Mouse (Mus musculus): ENCODE data around the gene Naa38. TPM values are rescaled to one million over a fixed set of nuclear protein-coding genes. Genes with fewer than 3 reads are reported as not detected.

Naa38 gene
- polyA plus RNA-seq, 1 experiment from 2014 or later = 97.6 TPM

DNA sequence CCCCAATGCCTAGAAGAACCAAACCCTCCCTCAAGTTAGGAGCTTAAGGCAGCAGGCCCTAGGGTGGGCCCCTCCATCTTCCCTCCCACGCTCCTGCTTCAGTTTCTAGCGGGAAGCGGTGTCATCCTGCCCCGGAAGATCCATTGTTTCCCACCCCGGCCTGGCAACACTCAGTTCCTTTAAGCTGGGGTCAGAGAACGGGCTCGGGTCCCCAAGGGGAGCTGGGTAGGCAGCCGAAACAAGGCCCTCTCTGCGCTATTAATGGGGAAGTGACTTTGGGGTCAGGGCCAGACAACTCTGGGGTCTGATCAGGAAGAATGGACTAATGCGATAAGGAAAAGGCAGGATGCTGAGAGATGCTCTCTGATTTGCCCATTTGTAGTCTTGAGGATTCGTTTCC is 1.5 kb downstream of the Naa38 start:
- H3K36me3 ChIP-seq (ENCODE audit: control insufficient read depth, insufficient read depth, low read length) = peaks cover 43% of the 10 kb centered on the region
- H3K4me1 ChIP-seq (ENCODE audit: control insufficient read depth, insufficient read depth, low read length) = peaks cover 17% of the 10 kb centered on the region; the same call in 1 of the 2 replicates
- H3K27ac ChIP-seq (replicated peaks; ENCODE audit: low read depth, low read length) = 0 out of 2 replicates have a peak overlapping the region, but pooled peaks have one; percentile 96
- no peaks in the 10 kb centered on the region for H3K9me3 ChIP-seq (ENCODE audit: control insufficient read depth, low read length)
- ATAC-seq (ENCODE audit: low FRiP score, low TSS enrichment) (no peak), DNase-seq (no peak)
- 20% methylated on average over 11 of the region's 11 CpGs for WGBS
- H3K9ac ChIP-seq (replicated peaks; ENCODE audit: low read length) = peak overlapping the region; percentile 73; the same call in 1 of the 2 replicates
- H3K27me3 ChIP-seq (ENCODE audit: control insufficient read depth, insufficient read depth, low read length) = no peaks in the 10 kb centered on the region
- H3K4me2 ChIP-seq (ENCODE audit: low read length) = peak overlapping the region; percentile 84
- no peak overlapping the region for H3K4me3 ChIP-seq (replicated peaks; ENCODE audit: low read depth, low read length)

DNA sequence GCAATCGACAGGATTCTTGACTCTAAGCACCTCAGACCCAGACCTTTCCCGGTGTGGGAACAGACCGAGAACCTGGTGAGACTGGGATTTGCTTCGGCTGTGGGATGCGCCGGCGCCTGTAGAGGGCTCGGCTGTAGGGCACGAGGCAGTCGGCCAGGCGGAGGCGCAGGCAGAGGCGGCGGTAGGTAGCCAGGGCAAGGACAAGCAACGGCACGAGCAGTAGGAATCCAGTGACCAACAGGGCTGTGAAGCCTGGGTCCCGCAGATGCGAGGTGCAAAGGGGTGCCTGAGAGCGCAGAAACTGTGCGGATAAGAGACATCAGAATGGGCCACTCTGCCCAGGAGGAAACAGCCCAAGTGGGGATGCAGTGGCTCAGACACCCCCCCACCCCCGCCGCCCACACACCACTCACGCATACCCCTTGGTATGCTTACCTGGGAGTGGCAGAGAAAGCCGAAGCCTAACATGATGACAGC is 2.3 kb downstream of the Naa38 start:
- peaks cover 17% of the 10 kb centered on the region; the same call in 1 of the 2 replicates for H3K4me1 ChIP-seq (ENCODE audit: control insufficient read depth, insufficient read depth, low read length)
- peak overlapping the region; percentile 32 for H3K4me2 ChIP-seq (ENCODE audit: low read length)
- no peak overlapping the region; the same call in 1 of the 2 replicates for H3K9ac ChIP-seq (replicated peaks; ENCODE audit: low read length)
- H3K36me3 ChIP-seq (ENCODE audit: control insufficient read depth, insufficient read depth, low read length) = peaks cover 47% of the 10 kb centered on the region
- 11% methylated on average over 24 of the region's 24 CpGs for WGBS
- 0 out of 2 replicates have a peak overlapping the region, but pooled peaks have one; percentile 5 for H3K4me3 ChIP-seq (replicated peaks; ENCODE audit: low read depth, low read length)
- H3K9me3 ChIP-seq (ENCODE audit: control insufficient read depth, low read length) = no peaks in the 10 kb centered on the region
- no peaks in the 10 kb centered on the region for H3K27me3 ChIP-seq (ENCODE audit: control insufficient read depth, insufficient read depth, low read length)
- DNase-seq = no peak
- 0 out of 2 replicates have a peak overlapping the region, but pooled peaks have one; percentile 52 for H3K27ac ChIP-seq (replicated peaks; ENCODE audit: low read depth, low read length)
- no peak for ATAC-seq (ENCODE audit: low FRiP score, low TSS enrichment)

DNA sequence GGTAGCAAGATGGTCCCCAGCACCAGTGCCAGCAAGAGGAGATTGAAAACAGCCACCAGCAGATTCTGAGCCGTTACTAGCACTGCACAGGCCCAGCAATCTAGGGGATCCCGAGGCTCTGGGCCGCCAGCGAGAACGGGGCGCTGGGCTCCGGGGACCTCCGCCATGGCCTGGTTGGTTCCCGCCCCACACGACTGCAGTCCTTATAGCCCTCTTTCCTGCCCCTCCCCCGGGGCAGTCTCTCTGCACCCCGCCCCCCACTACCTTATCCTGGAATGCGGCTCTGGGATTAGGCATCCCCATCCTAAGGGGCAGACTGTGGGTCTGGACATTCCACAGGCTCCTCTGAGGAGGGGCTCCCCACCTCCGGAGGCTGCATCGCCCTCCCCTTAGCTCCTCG is 2.8 kb downstream of the Naa38 start, which contains the start of gene Tmem88:
Gene Tmem88, minus strand, starts transcription at position 176 of the 400 bp plus-strand sequence.
- peak within 1 kb of the TSS; percentile 32 for H3K4me2 ChIP-seq (ENCODE audit: low read length)
- H3K9ac ChIP-seq (replicated peaks; ENCODE audit: low read length) = no peak within 1 kb of the TSS; the same call in 1 of the 2 replicates
- 0 out of 2 replicates have a peak within 1 kb of the TSS, but pooled peaks have one; percentile 52 for H3K27ac ChIP-seq (replicated peaks; ENCODE audit: low read depth, low read length)
- ATAC-seq (ENCODE audit: low FRiP score, low TSS enrichment) (no peak), DNase-seq (no peak)
- H3K36me3 ChIP-seq (ENCODE audit: control insufficient read depth, insufficient read depth, low read length) = peaks cover 52% of the 10 kb centered on the region
- no peaks in the 10 kb centered on the region for H3K27me3 ChIP-seq (ENCODE audit: control insufficient read depth, insufficient read depth, low read length)
- H3K9me3 ChIP-seq (ENCODE audit: control insufficient read depth, low read length) = no peaks in the 10 kb centered on the region
- 5% methylated on average over 16 of the region's 16 CpGs for WGBS
- peaks cover 17% of the 10 kb centered on the region; the same call in 1 of the 2 replicates for H3K4me1 ChIP-seq (ENCODE audit: control insufficient read depth, insufficient read depth, low read length)
- peak within 1 kb of the TSS; percentile 5; the same call in 1 of the 2 replicates for H3K4me3 ChIP-seq (replicated peaks; ENCODE audit: low read depth, low read length)

DNA sequence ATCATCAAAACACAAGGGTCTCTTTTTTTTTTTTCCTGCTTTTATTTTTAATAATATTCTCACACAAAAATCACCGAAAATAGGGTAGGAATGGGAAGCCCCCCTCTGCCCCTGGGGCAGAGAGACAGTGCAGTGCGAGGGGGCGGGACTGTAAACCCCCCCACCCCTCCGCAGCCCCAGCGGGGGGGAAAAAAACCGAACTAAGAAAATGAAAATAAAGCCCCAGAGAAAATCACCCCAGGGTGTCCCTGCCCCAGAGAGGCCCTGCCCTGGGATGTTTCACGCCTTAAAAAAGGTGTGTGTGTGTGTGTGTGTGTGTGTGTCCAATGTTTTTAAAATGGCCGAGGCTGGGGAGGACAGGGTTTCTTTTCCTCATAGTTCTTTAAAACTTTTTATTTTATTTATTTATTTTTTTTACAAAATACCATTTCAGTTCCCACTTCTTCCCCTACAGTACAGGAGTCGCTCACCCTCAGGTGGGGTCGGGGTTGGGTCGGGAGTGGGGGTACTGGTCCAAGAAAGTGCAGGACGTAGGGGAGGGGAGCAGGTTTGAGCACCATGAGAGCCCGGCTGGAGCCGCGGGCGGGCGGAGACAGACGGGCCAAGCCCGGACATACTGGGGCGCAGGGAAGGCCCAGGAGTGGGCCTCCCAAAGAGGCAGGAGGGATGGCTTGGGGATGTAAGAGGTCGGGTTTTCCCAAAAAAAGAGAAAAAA is 3.4 kb downstream of the Naa38 start:
- 0 out of 2 replicates have a peak overlapping the region, but pooled peaks have one; percentile 10 for H3K4me2 ChIP-seq (ENCODE audit: low read length)
- DNase-seq (no peak), ATAC-seq (ENCODE audit: low FRiP score, low TSS enrichment) (no peak)
- 18% methylated on average over 21 of the region's 21 CpGs for WGBS
- peaks cover 17% of the 10 kb centered on the region; the same call in 1 of the 2 replicates for H3K4me1 ChIP-seq (ENCODE audit: control insufficient read depth, insufficient read depth, low read length)
- no peaks in the 10 kb centered on the region for H3K9me3 ChIP-seq (ENCODE audit: control insufficient read depth, low read length)
- no peaks in the 10 kb centered on the region for H3K27me3 ChIP-seq (ENCODE audit: control insufficient read depth, insufficient read depth, low read length)
- no peak overlapping the region for H3K27ac ChIP-seq (replicated peaks; ENCODE audit: low read depth, low read length)
- no peak overlapping the region; the same call in 1 of the 2 replicates for H3K4me3 ChIP-seq (replicated peaks; ENCODE audit: low read depth, low read length)
- peaks cover 58% of the 10 kb centered on the region for H3K36me3 ChIP-seq (ENCODE audit: control insufficient read depth, insufficient read depth, low read length)
- H3K9ac ChIP-seq (replicated peaks; ENCODE audit: low read length) = no peak overlapping the region

DNA sequence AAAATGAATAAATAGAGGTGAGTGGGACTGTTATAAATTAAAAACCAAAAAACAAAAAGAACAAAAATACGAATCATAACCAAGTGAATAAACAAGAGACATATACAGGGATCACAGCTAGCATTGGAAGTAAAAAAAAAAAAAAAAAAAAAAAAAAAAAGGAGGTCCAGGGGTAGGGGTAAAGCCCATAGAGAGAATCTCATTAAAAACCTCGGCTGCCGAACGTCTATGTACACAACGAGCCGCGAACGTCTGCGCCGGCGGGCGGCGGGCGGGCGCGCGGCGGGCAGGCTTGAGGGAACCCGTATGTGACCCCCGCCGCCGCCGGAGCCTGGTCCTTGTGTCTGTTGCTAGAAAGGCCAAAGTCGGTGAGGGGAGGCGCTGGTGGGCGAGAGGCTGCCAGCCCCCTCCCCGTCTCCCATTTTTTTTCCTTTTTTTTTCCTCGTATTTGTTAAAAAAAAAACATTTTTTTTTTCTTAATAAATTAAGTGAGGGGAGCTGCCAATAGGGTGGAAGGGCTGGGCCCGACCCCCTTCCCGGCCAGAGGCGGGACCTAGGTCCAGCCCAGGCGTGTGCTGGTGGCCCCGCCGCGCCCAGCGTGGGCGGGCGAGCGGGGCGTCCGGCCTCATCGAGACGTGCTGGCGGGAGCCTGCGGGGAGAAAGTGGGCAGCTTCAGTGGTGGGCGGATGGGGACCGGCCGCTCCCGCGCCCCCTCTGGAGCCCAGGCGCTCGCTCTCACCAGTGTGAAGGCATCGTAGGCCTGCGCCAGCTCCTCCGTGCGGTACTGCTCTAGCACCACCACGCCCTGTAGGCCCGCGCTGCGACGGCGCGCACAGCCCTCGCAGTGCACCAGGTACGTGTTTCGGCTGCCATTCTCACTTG is 4.2 kb downstream of the Naa38 start:
- ATAC-seq (ENCODE audit: low FRiP score, low TSS enrichment) (no peak), DNase-seq (peak; percentile 56)
- Histone ChIP-seq H3K27me3 (ENCODE audit: control insufficient read depth, insufficient read depth, low read length) (no peaks in the 10 kb centered on the region), H3K4me3 (replicated peaks; ENCODE audit: low read depth, low read length) (no peak overlapping the region), H3K27ac (replicated peaks; ENCODE audit: low read depth, low read length) (no peak overlapping the region), H3K4me2 (ENCODE audit: low read length) (no peak overlapping the region), H3K4me1 (ENCODE audit: control insufficient read depth, insufficient read depth, low read length) (peaks cover 14% of the 10 kb centered on the region; the same call in 1 of the 2 replicates), H3K9ac (replicated peaks; ENCODE audit: low read length) (no peak overlapping the region; the same call in 1 of the 2 replicates), H3K36me3 (ENCODE audit: control insufficient read depth, insufficient read depth, low read length) (peaks cover 66% of the 10 kb centered on the region), H3K9me3 (ENCODE audit: control insufficient read depth, low read length) (no peaks in the 10 kb centered on the region)
- 16% methylated on average over 65 of the region's 66 CpGs for WGBS

DNA sequence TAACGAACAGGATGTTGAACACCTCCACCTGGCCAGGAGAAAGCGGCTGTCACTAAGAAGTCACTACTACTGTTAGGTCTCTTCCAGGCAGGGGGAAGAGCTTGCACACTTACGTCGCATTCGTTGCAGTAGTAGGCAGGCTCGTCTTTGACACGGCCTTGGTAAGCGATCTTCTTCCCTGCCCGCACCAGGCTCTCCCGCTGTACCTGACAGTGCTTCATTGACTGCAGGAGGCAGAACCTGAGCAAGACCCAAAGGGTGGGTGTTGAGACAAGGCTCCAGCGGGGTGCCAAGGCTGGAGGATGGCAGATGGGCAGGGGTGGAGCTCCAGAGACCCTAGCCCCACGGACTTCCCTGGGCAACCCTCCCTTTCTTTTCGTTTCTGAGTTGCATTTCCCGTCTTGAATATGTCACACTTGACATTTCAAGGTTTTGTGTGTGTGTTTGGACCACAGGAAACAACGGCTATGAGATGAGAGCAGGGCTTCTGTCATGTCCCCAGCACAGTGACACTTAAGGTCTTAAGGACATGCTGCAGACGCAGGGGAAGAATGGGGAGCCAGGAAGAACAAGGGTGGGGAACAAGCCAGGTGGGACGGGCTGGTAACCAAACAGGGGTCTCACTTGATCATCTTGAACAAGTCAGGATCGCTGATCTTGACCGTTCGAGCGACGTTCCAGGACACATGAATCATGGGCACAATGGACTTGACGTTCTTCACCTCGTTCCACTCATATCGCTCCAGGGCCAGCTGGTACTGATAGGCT is 5.0 kb downstream of the Naa38 start:
- Histone ChIP-seq H3K4me1 (ENCODE audit: control insufficient read depth, insufficient read depth, low read length) (0 out of 2 replicates have a peak, but pooled peaks cover 12% of the 10 kb centered on the region), H3K4me3 (replicated peaks; ENCODE audit: low read depth, low read length) (no peak overlapping the region), H3K9ac (replicated peaks; ENCODE audit: low read length) (no peak overlapping the region; the same call in 1 of the 2 replicates), H3K9me3 (ENCODE audit: control insufficient read depth, low read length) (no peaks in the 10 kb centered on the region), H3K36me3 (ENCODE audit: control insufficient read depth, insufficient read depth, low read length) (peaks cover 74% of the 10 kb centered on the region), H3K27ac (replicated peaks; ENCODE audit: low read depth, low read length) (no peak overlapping the region), H3K4me2 (ENCODE audit: low read length) (no peak overlapping the region), H3K27me3 (ENCODE audit: control insufficient read depth, insufficient read depth, low read length) (no peaks in the 10 kb centered on the region)
- no peak for DNase-seq
- ATAC-seq (ENCODE audit: low FRiP score, low TSS enrichment) = no peak
- WGBS = 77% methylated on average over 25 of the region's 25 CpGs

DNA sequence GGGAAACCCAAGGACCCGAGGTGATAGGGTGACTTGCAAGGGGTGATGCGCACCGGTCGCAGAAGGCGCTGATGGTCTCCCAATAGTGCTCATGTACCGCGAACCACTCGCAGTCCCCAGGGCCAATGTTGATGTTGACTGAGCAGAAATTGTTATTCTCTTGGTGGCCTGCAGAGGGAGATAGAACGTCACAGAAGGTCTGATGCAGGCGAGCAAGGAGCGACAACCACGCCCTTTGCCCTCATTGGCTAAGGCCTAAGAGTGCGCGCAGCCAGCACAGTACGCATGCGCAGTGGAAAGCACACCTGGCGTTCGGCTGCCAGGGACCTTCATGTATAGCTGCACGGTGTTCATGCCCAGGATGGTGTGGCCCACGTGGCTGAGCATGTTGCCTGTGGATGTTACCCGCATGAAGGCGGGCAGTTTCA is 5.9 kb downstream of the Naa38 start:
- H3K27ac ChIP-seq (replicated peaks; ENCODE audit: low read depth, low read length) = no peak overlapping the region
- peak; percentile 95 for DNase-seq
- H3K9ac ChIP-seq (replicated peaks; ENCODE audit: low read length) = no peak overlapping the region
- WGBS = 15% methylated on average over 22 of the region's 22 CpGs
- H3K4me1 ChIP-seq (ENCODE audit: control insufficient read depth, insufficient read depth, low read length) = 0 out of 2 replicates have a peak, but pooled peaks cover 12% of the 10 kb centered on the region
- H3K4me3 ChIP-seq (replicated peaks; ENCODE audit: low read depth, low read length) = no peak overlapping the region
- no peaks in the 10 kb centered on the region for H3K27me3 ChIP-seq (ENCODE audit: control insufficient read depth, insufficient read depth, low read length)
- peaks cover 83% of the 10 kb centered on the region for H3K36me3 ChIP-seq (ENCODE audit: control insufficient read depth, insufficient read depth, low read length)
- peak; percentile 74 for ATAC-seq (ENCODE audit: low FRiP score, low TSS enrichment)
- H3K9me3 ChIP-seq (ENCODE audit: control insufficient read depth, low read length) = no peaks in the 10 kb centered on the region
- no peak overlapping the region for H3K4me2 ChIP-seq (ENCODE audit: low read length)

DNA sequence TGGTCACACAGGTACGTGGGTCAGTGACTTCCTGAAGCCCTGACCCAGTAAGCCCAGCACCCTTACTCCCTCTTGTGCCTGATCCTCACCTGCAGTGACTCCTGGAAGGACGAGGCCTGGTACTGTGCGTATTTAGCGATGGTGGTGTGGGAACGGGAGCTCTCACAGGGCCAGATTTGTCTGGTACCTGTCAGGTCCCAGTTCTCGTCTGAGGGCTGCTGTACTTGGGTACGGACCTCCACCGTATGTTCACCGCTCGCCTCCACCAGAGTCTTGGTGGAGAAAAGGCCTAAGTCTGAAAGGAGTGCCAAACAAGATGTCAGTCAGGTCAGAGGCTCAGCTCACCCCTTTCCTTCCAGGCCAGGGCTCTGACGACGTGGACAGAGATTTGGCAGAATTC is 6.7 kb downstream of the Naa38 start:
- peaks cover 91% of the 10 kb centered on the region for H3K36me3 ChIP-seq (ENCODE audit: control insufficient read depth, insufficient read depth, low read length)
- no peaks in the 10 kb centered on the region for H3K9me3 ChIP-seq (ENCODE audit: control insufficient read depth, low read length)
- H3K27ac ChIP-seq (replicated peaks; ENCODE audit: low read depth, low read length) = no peak overlapping the region
- H3K27me3 ChIP-seq (ENCODE audit: control insufficient read depth, insufficient read depth, low read length) = no peaks in the 10 kb centered on the region
- ATAC-seq (ENCODE audit: low FRiP score, low TSS enrichment) = no peak
- 85% methylated on average over 12 of the region's 12 CpGs for WGBS
- no peak overlapping the region for H3K4me2 ChIP-seq (ENCODE audit: low read length)
- 0 out of 2 replicates have a peak, but pooled peaks cover 7% of the 10 kb centered on the region for H3K4me1 ChIP-seq (ENCODE audit: control insufficient read depth, insufficient read depth, low read length)
- no peak overlapping the region for H3K4me3 ChIP-seq (replicated peaks; ENCODE audit: low read depth, low read length)
- DNase-seq = no peak
- H3K9ac ChIP-seq (replicated peaks; ENCODE audit: low read length) = no peak overlapping the region

Measured in midbrain, embryonic 14.5 days (tissue).